Mouse (Mus musculus) embryonic facial prominence, embryonic 15.5 days (tissue): ENCODE results near the gene Clp1. TPM values are rescaled to one million over a fixed set of nuclear protein-coding genes. Genes with fewer than 3 reads are reported as not detected.
A peak's percentile ranks its signal among the peaks of the same experiment; 100 is the strongest.

Source experiments
- ATAC-seq: fragments of 200-750 bp; cut with Nextera tagmentation; 2 replicates; pipeline ENCODE4 v1.8.0; 2017; ENCODE audit warnings: low read depth, moderate TSS enrichment; ENCODE audit not compliant: insufficient number of reproducible peaks, low FRiP score, low TSS enrichment
- H3K27ac ChIP-seq: fragments of 300-500 bp; sonication (generic); replicated peaks from 2 replicates; pipeline ENCODE4 v1.5.1; 2015; ENCODE audit warnings: mild to moderate bottlenecking, inconsistent platforms
- H3K27me3 ChIP-seq: fragments of 300-500 bp; sonication (generic); 2 replicates; pipeline ENCODE4 v1.6.1; 2015; ENCODE audit warnings: inconsistent platforms
- H3K36me3 ChIP-seq: fragments of 300-500 bp; sonication (generic); 2 replicates; pipeline ENCODE4 v1.6.1; 2015; ENCODE audit warnings: mild to moderate bottlenecking, inconsistent platforms
- H3K4me1 ChIP-seq: fragments of 300-500 bp; sonication (generic); 2 replicates; pipeline ENCODE4 v1.6.1; 2015; ENCODE audit warnings: inconsistent platforms
- H3K4me2 ChIP-seq: fragments of 300-500 bp; sonication (generic); replicated peaks from 2 replicates; pipeline ENCODE4 v1.6.1; 2015; ENCODE audit warnings: mild to moderate bottlenecking, inconsistent platforms
- H3K4me3 ChIP-seq: fragments of 300-500 bp; sonication (generic); replicated peaks from 2 replicates; pipeline ENCODE4 v1.5.1; 2015; ENCODE audit warnings: mild to moderate bottlenecking, inconsistent platforms
- H3K9ac ChIP-seq: fragments of 300-500 bp; sonication (generic); 2 replicates; pipeline ENCODE4 v1.6.1; 2015; ENCODE audit warnings: inconsistent platforms
- H3K9me3 ChIP-seq: fragments of 300-500 bp; sonication (generic); replicated peaks from 2 replicates; pipeline ENCODE4 v1.6.1; 2016; ENCODE audit warnings: inconsistent platforms
- WGBS: fragments of 180-500 bp; shearing (Covaris S2); methylation state at CpG from one replicate; pipeline ENCODE4 v1.1.7; 2015; 5-methylcytosine and 5-hydroxymethylcytosine counted together
- polyA plus RNA-seq: library from polyadenylated mRNA; unstranded; fragments of >200 nt; fragmentation: Nextera tagmentation; extraction: Ambion mirVana; gene quantifications from 2 replicates; pipeline ENCODE4 v1.2.1, GENCODE M21; 2015

The Clp1 gene
- polyA plus RNA-seq, 1 experiment from 2014 or later: 29.1 TPM

GRCm38 (mm10) chr2:84758542-84759127, 31.5 kb upstream of the Clp1 start:
- no peak overlapping the region for H3K4me2 ChIP-seq

DNA sequence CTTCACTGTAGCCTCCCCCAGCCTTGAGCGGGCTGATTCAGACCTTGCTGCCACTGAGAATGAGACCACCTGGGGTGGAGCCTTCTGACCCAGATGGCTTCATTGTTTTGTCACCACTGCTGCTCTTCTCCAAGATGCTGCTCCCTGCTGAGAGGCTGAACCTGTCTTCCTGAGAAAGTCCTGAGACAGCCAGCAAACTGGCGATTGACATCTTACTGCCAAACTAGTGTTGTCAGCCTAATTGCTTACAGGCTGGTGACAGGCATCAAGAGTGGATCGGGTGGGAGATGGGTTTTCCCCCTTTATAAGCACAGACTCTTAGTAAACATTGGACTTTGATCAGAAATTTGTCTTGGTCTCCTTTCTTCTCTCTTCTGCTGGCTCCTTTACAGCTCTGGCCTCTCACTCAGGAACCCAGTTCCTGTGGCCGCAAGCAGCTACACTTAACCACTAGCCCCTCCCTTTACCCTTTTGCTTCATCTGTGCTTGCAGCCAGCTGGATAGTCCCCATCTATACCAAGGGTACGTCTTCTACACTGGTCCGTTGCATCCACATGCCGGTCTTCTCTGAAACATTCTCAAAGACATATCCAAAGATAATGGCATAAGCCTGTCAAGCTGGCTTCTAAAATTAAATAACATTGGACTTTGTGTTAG, 30.0 kb upstream of the Clp1 start:
- Histone ChIP-seq H3K4me3 (no peak overlapping the region), H3K4me2 (no peak overlapping the region), H3K4me1 (no peaks in the 10 kb centered on the region), H3K9ac (no peak overlapping the region), H3K27me3 (no peaks in the 10 kb centered on the region), H3K27ac (no peak overlapping the region), H3K9me3 (no peaks in the 10 kb centered on the region), H3K36me3 (no peaks in the 10 kb centered on the region)
- WGBS: 52% methylated on average over 7 of the region's 7 CpGs
- no peak for ATAC-seq

More at GRCm38 (mm10) chr2:84758542-84759127, 31.5 kb upstream of the Clp1 start:
- WGBS: 0% methylated on average over 2 of the region's 2 CpGs
- Histone ChIP-seq H3K9ac (no peak overlapping the region), H3K27ac (no peak overlapping the region), H3K27me3 (no peaks in the 10 kb centered on the region), H3K9me3 (no peaks in the 10 kb centered on the region), H3K4me3 (no peak overlapping the region), H3K4me1 (no peaks in the 10 kb centered on the region), H3K36me3 (no peaks in the 10 kb centered on the region)
- ATAC-seq: no peak

DNA sequence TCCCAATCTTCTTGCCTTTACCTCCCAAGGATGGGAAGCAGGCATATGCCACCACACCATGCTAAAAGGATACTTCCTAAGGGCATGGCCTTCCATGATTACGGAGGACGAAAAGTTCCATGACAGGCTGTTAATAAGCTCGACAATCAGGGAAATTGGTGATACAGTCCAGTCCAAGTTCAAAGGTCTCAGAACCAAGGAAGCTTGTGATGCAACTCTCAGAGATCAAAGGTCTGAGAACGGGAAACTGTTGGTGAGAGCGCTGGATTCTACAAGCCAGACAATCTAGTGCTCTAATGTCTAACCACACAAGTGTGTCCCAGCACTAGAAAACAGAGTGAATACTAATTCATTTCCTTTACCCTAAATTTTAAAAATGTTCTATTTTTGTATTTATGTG, 29.1 kb upstream of the Clp1 start:
- Histone ChIP-seq H3K9ac (no peak overlapping the region), H3K9me3 (no peaks in the 10 kb centered on the region), H3K27me3 (no peaks in the 10 kb centered on the region), H3K4me1 (no peaks in the 10 kb centered on the region), H3K4me2 (no peak overlapping the region), H3K27ac (no peak overlapping the region), H3K36me3 (no peaks in the 10 kb centered on the region), H3K4me3 (no peak overlapping the region)
- no peak for ATAC-seq
- 62% methylated on average over 5 of the region's 5 CpGs for WGBS

- no peaks in the 10 kb centered on the region for H3K4me1 ChIP-seq
- no peak overlapping the region for H3K4me2 ChIP-seq
- no peak overlapping the region for H3K4me3 ChIP-seq
- H3K27ac ChIP-seq: no peak overlapping the region
- no peak for ATAC-seq
- H3K36me3 ChIP-seq: no peaks in the 10 kb centered on the region
- no peak overlapping the region for H3K9ac ChIP-seq
- H3K27me3 ChIP-seq: no peaks in the 10 kb centered on the region
- H3K9me3 ChIP-seq: no peaks in the 10 kb centered on the region
- WGBS: 57% methylated on average over 6 of the region's 6 CpGs
Observed at GRCm38 (mm10) chr2:84750115-84750514, 23.0 kb upstream of the Clp1 start.

GRCm38 (mm10) chr2:84744126-84744525, 17.0 kb upstream of the Clp1 start:
- Histone ChIP-seq H3K9ac (peak overlapping the region; percentile 21; the same call in 1 of the 2 replicates), H3K4me3 (peak overlapping the region; percentile 91), H3K36me3 (0 out of 2 replicates have a peak, but pooled peaks cover 5% of the 10 kb centered on the region), H3K27me3 (no peaks in the 10 kb centered on the region), H3K9me3 (no peaks in the 10 kb centered on the region), H3K4me2 (peak overlapping the region; percentile 85), H3K4me1 (peaks cover 43% of the 10 kb centered on the region), H3K27ac (peak overlapping the region; percentile 99)
- peak; percentile 51 for ATAC-seq
- under 1% methylated on average over 10 of the region's 10 CpGs for WGBS

DNA sequence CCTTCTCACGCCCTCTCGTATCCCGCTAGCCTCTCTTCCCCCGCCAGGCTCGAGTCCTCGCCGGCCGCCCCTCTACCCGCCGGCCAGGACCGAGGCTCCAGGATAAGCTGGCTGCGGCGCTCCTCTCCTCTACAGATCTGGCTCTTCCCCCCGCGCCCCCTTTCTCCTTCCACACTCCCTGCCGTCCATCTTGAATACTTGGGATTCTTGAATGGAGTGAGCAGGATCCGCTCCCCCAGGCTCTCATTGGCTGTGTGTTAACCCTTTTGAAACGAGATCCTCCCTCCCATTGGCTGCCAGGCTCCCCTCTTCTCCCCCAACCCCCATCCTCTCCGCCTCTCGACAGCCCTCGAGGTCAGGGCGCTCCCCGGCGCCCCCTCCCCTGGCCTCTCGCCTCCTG, 16.4 kb upstream of the Clp1 start, which contains the start of gene Gm19426:
TSS of gene Gm19426 (minus strand) at position 95 of the 400 bp plus-strand sequence.
- H3K27me3 ChIP-seq: no peaks in the 10 kb centered on the region
- peak; percentile 92 for ATAC-seq
- H3K4me3 ChIP-seq: peak within 1 kb of the TSS; percentile 91
- H3K9me3 ChIP-seq: no peaks in the 10 kb centered on the region
- H3K27ac ChIP-seq: peak within 1 kb of the TSS; percentile 99
- H3K36me3 ChIP-seq: 0 out of 2 replicates have a peak, but pooled peaks cover 5% of the 10 kb centered on the region
- WGBS: under 1% methylated on average over 23 of the region's 25 CpGs
- H3K4me1 ChIP-seq: peaks cover 48% of the 10 kb centered on the region
- H3K9ac ChIP-seq: peak within 1 kb of the TSS; percentile 98
- peak within 1 kb of the TSS; percentile 85 for H3K4me2 ChIP-seq

DNA sequence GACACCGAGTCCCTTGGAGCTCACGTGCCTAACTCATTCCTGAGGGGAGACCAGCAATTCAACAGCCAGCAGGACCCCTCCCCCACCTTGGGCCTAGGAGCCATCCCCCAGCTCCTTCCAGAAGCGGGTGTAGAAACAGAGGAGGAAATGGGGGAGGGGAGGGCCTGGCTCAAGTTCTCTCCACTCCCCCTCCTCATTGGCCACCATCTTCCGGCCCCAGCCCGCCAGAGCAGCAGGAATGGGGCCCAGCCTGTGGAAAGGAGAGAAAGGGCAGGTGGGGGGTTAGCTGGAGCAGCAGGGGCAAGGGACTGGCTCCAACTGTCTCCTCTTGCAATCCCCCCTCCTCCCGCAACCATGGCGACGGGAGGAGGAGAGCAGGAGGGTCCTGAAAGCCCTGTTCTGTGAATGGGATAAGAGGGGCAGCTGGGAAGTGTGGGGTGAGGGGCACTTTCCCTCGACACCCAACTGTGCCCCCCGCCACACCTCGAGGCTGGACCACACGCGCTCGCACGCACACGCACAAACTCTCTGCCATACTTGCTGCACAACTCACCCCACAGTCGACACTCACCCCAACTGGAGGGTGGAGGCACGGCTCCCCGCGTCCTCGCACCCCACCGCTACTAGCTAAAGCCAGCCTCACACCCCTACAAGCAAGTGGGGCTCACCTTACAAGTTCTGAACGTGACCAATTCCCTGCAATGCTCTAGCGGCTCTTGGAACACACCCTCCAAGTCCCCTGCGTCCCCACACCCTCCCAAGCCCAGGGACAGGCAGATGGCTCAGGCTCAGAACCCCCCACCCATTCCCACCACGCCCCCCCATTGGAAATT, 15.5 kb upstream of the Clp1 start:
- H3K27ac ChIP-seq: peak overlapping the region; percentile 99
- peak; percentile 61 for ATAC-seq
- H3K9ac ChIP-seq: peak overlapping the region; percentile 98
- H3K4me3 ChIP-seq: peak overlapping the region; percentile 91
- 0 out of 2 replicates have a peak, but pooled peaks cover 5% of the 10 kb centered on the region for H3K36me3 ChIP-seq
- H3K9me3 ChIP-seq: no peaks in the 10 kb centered on the region
- H3K4me1 ChIP-seq: peaks cover 57% of the 10 kb centered on the region
- peak overlapping the region; percentile 85 for H3K4me2 ChIP-seq
- H3K27me3 ChIP-seq: no peaks in the 10 kb centered on the region
- 1% methylated on average over 25 of the region's 26 CpGs for WGBS

DNA sequence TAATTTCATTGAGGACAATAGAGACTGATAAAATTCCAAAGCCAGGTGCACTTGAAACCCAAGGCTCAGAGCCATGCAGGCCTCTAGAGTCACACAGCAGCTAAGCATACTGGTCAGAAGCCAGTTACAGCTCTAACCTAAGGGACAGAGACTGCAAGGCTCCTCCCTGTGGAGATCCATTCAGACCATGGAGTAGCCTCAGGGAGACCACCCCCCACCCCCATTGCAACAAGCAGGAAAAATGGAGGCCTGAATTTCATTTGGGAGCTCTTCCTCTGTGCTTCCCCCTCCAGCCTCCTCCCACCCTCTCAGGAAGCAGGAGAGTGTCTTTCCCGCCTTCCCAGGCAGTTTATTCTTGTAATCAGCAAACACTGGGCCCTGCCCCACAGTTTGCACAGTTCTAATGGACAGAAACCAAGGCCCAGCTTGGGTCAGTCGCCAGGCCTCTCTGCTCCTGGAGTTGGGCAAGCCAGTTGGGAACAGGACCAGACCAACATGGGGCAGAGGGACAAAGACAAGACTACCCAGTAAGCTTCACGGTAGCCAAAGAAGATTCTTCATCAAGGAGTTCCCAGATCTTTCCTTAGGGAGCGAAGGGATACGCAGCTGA, 14.8 kb upstream of the Clp1 start:
- no peak for ATAC-seq
- 0 out of 2 replicates have a peak, but pooled peaks cover 5% of the 10 kb centered on the region for H3K36me3 ChIP-seq
- H3K9ac ChIP-seq: peak overlapping the region; percentile 98
- peak overlapping the region; percentile 99 for H3K27ac ChIP-seq
- WGBS: 6% methylated on average over 5 of the region's 5 CpGs
- peaks cover 64% of the 10 kb centered on the region for H3K4me1 ChIP-seq
- peak overlapping the region; percentile 85 for H3K4me2 ChIP-seq
- no peaks in the 10 kb centered on the region for H3K27me3 ChIP-seq
- H3K9me3 ChIP-seq: no peaks in the 10 kb centered on the region
- peak overlapping the region; percentile 91 for H3K4me3 ChIP-seq

DNA sequence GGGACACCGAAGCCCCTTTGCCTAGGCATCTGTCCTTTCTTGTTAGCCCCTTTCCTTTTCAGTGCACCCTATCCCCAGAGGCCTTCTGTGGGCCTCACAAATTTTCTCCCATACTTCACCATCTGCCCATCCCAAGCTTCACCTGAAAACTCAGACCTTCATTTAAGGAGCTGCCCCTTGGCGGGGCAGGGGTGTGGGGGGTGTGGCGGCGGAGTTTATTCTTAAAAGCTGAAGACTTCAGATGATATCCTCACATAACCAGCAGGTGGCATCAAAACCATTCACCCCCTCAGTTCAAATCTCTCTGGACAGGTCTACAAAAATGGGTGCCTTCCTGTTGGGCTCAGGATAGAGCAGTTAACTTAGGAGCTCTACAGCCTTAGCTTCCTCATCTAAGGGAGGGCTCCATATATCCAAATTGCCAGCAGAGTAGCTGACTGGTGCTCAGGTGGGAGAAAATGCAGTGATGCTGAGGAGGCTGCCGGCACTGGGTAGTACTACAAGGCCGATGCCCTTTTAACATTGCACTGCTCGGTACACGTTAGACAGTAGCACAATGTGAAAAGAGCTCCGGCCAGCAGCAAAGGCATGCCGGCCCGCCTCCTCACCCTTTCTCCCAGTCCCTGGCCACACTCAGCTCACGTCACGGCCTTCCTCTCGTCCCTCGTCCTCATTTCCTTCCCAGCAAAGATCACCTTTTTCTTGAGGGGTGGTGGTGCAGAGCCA, 13.6 kb upstream of the Clp1 start:
- Histone ChIP-seq H3K4me2 (peak overlapping the region; percentile 85; the same call in 1 of the 2 replicates), H3K4me1 (peaks cover 76% of the 10 kb centered on the region), H3K36me3 (0 out of 2 replicates have a peak, but pooled peaks cover 5% of the 10 kb centered on the region), H3K27me3 (no peaks in the 10 kb centered on the region), H3K9me3 (no peaks in the 10 kb centered on the region), H3K9ac (no peak overlapping the region), H3K27ac (peak overlapping the region; percentile 99; the same call in 1 of the 2 replicates), H3K4me3 (0 out of 2 replicates have a peak overlapping the region, but pooled peaks have one; percentile 6)
- no peak for ATAC-seq
- WGBS: 74% methylated on average over 15 of the region's 15 CpGs

GRCm38 (mm10) chr2:84738271-84738911, 11.2 kb upstream of the Clp1 start:
- WGBS: under 1% methylated on average over 12 of the region's 12 CpGs
- peak overlapping the region; percentile 44 for H3K4me2 ChIP-seq
- peak overlapping the region; percentile 12 for H3K27ac ChIP-seq
- 0 out of 2 replicates have a peak, but pooled peaks cover 5% of the 10 kb centered on the region for H3K36me3 ChIP-seq
- no peaks in the 10 kb centered on the region for H3K9me3 ChIP-seq
- H3K4me3 ChIP-seq: peak overlapping the region; percentile 14
- no peak for ATAC-seq
- no peaks in the 10 kb centered on the region for H3K27me3 ChIP-seq
- no peak overlapping the region for H3K9ac ChIP-seq
- H3K4me1 ChIP-seq: peaks cover 92% of the 10 kb centered on the region
